Mouse (Mus musculus) stomach, embryonic 15.5 days (tissue): ENCODE measurements around the gene Cryzl1. TPM values are rescaled to one million over a fixed set of nuclear protein-coding genes. Genes with fewer than 3 reads are reported as not detected.

Source experiments
- ATAC-seq: fragments of 200-750 bp; cut with Nextera tagmentation; 2 replicates; pipeline ENCODE4 v1.8.0; 2017; ENCODE audit warnings: low read depth, moderate number of reproducible peaks, moderate TSS enrichment; ENCODE audit not compliant: insufficient read depth, low FRiP score
- H3K27ac ChIP-seq: fragments of 300-500 bp; sonication (generic); 2 replicates; pipeline ENCODE4 v1.5.1; 2015; ENCODE audit warnings: mild to moderate bottlenecking, inconsistent platforms
- H3K27me3 ChIP-seq: fragments of 300-500 bp; sonication (generic); replicated peaks from 2 replicates; pipeline ENCODE4 v1.6.1; 2015; ENCODE audit warnings: inconsistent platforms
- H3K36me3 ChIP-seq: fragments of 300-500 bp; sonication (generic); 2 replicates; pipeline ENCODE4 v1.6.1; 2015; ENCODE audit warnings: inconsistent platforms
- H3K4me1 ChIP-seq: fragments of 300-500 bp; sonication (generic); 2 replicates; pipeline ENCODE4 v1.6.1; 2015; ENCODE audit warnings: inconsistent platforms
- H3K4me2 ChIP-seq: fragments of 300-500 bp; sonication (generic); 2 replicates; pipeline ENCODE4 v1.6.1; 2015; ENCODE audit warnings: mild to moderate bottlenecking, inconsistent platforms
- H3K4me3 ChIP-seq: fragments of 300-500 bp; sonication (generic); replicated peaks from 2 replicates; pipeline ENCODE4 v1.5.1; 2015; ENCODE audit warnings: inconsistent platforms
- H3K9ac ChIP-seq: fragments of 300-500 bp; sonication (generic); 2 replicates; pipeline ENCODE4 v1.6.1; 2015; ENCODE audit warnings: inconsistent platforms
- H3K9me3 ChIP-seq: fragments of 300-500 bp; sonication (generic); 2 replicates; pipeline ENCODE4 v1.6.1; 2016; ENCODE audit warnings: inconsistent platforms
- WGBS: fragments of 180-500 bp; shearing (Covaris S2); methylation state at CpG from one replicate; pipeline ENCODE4 v1.1.7; 2015; 5-methylcytosine and 5-hydroxymethylcytosine counted together
- polyA plus RNA-seq: library from polyadenylated mRNA; unstranded; fragments of >200 nt; fragmentation: Nextera tagmentation; extraction: Ambion mirVana; gene quantifications from 2 replicates; pipeline ENCODE4 v1.2.1, GENCODE M21; 2015

Cryzl1 gene
- polyA plus RNA-seq, 1 experiment from 2014 or later, result 67.6 TPM

DNA sequence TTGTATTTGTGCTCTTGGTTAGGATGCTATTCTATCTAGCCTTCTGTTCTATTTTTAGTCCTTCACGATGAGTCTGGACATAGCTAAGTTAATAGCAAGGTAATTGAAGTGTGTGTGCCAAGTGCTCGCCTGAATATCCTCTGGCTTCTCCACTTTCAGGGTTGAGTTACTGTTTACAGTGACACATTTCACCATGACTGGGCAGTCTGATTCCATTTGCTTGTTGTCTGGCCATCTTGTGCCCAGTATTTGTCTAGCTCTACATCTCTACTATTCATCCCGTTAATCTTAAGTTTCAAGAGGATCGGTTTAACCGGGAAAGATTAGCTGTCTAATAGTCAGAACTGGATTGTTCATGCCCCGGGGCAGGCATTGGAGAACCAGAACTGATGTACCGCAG, 33.7 kb upstream of the Cryzl1 start:
- ATAC-seq, result no peak
- no peaks in the 10 kb centered on the region for H3K27me3 ChIP-seq
- H3K36me3 ChIP-seq, result no peaks in the 10 kb centered on the region
- H3K4me1 ChIP-seq, result 0 out of 2 replicates have a peak, but pooled peaks cover 8% of the 10 kb centered on the region
- no peak overlapping the region for H3K4me2 ChIP-seq
- H3K27ac ChIP-seq, result no peak overlapping the region
- no peak overlapping the region for H3K4me3 ChIP-seq
- WGBS, result 72% methylated on average over 7 of the region's 7 CpGs
- no peaks in the 10 kb centered on the region for H3K9me3 ChIP-seq
- H3K9ac ChIP-seq, result no peak overlapping the region

DNA sequence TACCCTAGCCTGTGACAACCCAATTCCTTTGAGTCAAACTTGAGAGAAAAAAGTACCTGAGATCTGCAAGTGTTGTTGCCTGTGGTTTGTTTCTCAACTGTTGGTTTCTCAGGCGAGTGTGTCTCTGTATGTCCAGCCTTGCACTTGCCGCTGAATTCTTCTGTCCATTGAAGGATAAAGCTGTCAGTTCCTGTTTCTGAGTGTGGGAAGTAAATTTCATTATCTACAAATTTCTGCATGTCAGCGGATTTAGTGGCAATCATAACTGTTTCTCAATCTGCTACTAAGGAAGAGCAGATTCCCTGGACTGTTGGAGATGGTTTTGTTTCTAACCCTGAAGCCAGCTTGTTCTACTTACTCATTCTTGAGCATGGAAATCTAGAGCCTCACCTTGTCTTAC, 33.0 kb upstream of the Cryzl1 start:
- WGBS, result 73% methylated on average over 3 of the region's 3 CpGs
- ATAC-seq, result no peak
- Histone ChIP-seq H3K9ac (no peak overlapping the region), H3K36me3 (no peaks in the 10 kb centered on the region), H3K4me3 (no peak overlapping the region), H3K27me3 (no peaks in the 10 kb centered on the region), H3K4me2 (no peak overlapping the region), H3K4me1 (0 out of 2 replicates have a peak, but pooled peaks cover 5% of the 10 kb centered on the region), H3K27ac (no peak overlapping the region), H3K9me3 (no peaks in the 10 kb centered on the region)

DNA sequence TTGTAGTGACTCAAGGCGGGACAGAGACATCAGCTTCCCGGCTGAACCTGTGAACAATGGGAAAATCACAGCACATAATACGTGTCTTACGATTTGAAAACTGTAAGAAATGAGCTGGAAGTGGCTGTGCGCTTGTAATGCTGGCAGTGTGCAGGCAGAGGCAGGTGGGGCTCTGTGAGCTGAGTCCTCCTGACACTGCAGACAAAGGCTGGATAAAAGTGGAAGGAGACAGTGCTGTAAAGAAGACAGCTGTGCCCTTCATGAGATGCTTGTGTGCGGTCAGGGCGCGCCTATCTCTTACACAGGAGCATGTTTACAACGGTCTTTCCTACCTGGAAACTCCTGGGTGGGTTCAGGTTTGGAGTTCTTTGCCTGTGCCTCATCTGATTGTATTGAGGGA, 32.4 kb upstream of the Cryzl1 start:
- H3K4me1 ChIP-seq, result no peaks in the 10 kb centered on the region
- WGBS, result 75% methylated on average over 9 of the region's 9 CpGs

DNA sequence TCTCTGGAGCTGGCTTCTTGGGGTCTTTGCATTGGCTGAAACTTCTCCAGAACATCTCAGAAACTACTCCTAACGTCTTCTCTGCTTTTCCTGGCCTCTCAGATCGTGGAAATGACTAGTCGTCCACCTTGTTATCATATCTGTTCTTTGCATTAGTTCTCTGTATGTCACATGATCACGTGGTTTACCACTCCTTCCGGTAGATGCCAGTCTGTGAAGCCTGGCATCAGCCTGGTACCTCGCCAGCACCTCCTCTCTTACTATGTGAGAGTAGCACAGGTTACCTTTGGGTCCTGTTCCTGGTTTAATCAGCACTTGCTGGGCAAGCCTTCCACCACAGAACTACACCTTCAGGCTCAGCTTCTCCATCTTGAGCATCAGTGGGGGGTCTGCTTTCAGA, 26.2 kb upstream of the Cryzl1 start:
- Histone ChIP-seq H3K4me3 (no peak overlapping the region), H3K27ac (no peak overlapping the region), H3K4me1 (no peaks in the 10 kb centered on the region), H3K4me2 (no peak overlapping the region), H3K27me3 (no peaks in the 10 kb centered on the region), H3K9me3 (no peaks in the 10 kb centered on the region), H3K36me3 (no peaks in the 10 kb centered on the region), H3K9ac (no peak overlapping the region)
- ATAC-seq, result no peak
- WGBS, result 77% methylated on average over 6 of the region's 6 CpGs

More for the DNA sequence above, 32.4 kb upstream of the Cryzl1 start:
- H3K9ac ChIP-seq, result no peak overlapping the region
- no peak overlapping the region for H3K4me3 ChIP-seq
- no peak overlapping the region for H3K27ac ChIP-seq
- no peaks in the 10 kb centered on the region for H3K27me3 ChIP-seq
- ATAC-seq, result no peak
- no peaks in the 10 kb centered on the region for H3K36me3 ChIP-seq
- H3K9me3 ChIP-seq, result no peaks in the 10 kb centered on the region
- no peak overlapping the region for H3K4me2 ChIP-seq

DNA sequence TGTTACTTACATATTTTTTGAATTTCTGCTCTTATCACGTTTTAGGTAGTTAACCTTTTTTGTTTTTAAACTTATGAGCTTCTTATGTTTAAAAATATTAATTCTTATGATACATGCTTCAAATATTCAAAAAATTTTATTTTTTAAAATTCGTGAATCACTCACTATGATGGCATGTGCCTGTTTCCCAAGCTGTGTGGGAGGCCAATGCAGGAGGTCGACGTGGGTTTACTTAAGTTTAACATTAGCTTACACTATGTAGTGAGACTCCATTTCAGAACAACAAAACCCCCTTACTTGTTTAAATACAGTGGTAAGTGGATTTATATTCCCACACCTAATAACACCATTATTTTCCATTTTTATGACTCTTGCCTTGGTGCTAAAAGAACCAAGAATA, 24.8 kb upstream of the Cryzl1 start:
- no peaks in the 10 kb centered on the region for H3K9me3 ChIP-seq
- no peak overlapping the region for H3K4me2 ChIP-seq
- no peak overlapping the region for H3K4me3 ChIP-seq
- 57% methylated on average over 4 of the region's 4 CpGs for WGBS
- no peaks in the 10 kb centered on the region for H3K36me3 ChIP-seq
- no peaks in the 10 kb centered on the region for H3K4me1 ChIP-seq
- ATAC-seq, result no peak
- H3K27ac ChIP-seq, result no peak overlapping the region
- H3K9ac ChIP-seq, result no peak overlapping the region
- H3K27me3 ChIP-seq, result no peaks in the 10 kb centered on the region

DNA sequence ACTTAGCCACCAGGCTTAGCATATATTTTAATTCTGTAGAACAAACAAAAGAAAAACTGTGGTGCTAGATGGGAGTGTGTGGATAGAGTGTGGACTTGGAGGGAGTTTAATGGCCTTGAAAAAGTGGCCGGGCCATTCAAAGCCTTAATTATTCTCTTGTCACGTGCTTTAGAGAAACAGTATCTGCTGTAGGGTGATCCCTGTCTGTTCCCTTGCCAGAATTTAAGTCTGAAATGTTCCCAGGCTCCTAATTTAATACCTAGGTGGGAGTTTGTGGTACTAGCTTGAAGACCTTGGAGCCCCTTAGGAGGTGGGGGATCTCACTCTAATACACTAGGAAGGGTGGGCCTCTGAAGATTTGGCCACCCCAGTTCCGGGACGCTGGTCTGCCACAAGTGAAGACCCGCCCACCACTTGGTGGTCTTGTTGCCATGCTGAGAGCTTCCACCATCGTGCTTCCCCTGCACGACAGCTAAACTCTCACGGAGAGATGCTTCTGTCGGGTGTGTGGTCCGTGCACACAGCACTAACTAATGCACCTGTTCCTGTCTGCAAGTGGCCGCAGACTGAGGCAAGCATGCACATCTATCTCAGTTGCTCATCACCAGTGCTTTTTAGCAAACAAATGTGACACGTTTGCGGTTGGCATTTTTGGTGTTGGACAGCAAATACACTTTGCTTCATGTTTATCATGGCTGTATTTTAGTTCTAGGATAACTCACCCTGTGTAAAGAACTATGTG, 23.0 kb upstream of the Cryzl1 start:
- H3K36me3 ChIP-seq, result no peaks in the 10 kb centered on the region
- no peak overlapping the region for H3K4me2 ChIP-seq
- H3K4me3 ChIP-seq, result no peak overlapping the region
- no peaks in the 10 kb centered on the region for H3K27me3 ChIP-seq
- H3K27ac ChIP-seq, result no peak overlapping the region
- no peaks in the 10 kb centered on the region for H3K4me1 ChIP-seq
- no peak overlapping the region for H3K9ac ChIP-seq
- no peaks in the 10 kb centered on the region for H3K9me3 ChIP-seq
- no peak for ATAC-seq
- WGBS, result 76% methylated on average over 13 of the region's 13 CpGs

DNA sequence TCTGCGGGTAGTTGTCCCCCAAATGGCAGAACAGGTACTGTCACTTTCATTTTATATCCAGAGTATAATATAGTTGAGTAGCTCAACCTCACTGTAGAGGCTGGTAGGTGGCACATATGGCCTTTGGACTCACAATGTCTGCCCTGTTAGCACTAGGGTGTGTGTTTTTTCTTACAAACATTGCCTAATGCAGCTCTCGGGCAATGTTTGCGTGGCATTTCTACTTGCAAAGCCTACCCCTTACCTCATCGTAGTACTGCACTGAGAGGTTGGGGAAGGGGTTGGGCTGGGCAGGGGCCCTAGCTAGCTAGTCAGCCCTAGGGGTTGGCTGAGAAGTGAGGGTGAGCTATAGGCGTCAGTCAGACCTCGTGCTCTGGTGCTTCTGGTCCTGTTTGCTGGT, 18.8 kb upstream of the Cryzl1 start:
- 60% methylated on average over 6 of the region's 6 CpGs for WGBS
- peak overlapping the region; percentile 6; the same call in 1 of the 2 replicates for H3K27ac ChIP-seq
- ATAC-seq, result peak; percentile 82
- H3K4me3 ChIP-seq, result no peak overlapping the region
- no peak overlapping the region for H3K9ac ChIP-seq
- H3K36me3 ChIP-seq, result no peaks in the 10 kb centered on the region
- H3K4me1 ChIP-seq, result peaks cover 13% of the 10 kb centered on the region
- no peaks in the 10 kb centered on the region for H3K9me3 ChIP-seq
- H3K4me2 ChIP-seq, result no peak overlapping the region
- no peaks in the 10 kb centered on the region for H3K27me3 ChIP-seq

DNA sequence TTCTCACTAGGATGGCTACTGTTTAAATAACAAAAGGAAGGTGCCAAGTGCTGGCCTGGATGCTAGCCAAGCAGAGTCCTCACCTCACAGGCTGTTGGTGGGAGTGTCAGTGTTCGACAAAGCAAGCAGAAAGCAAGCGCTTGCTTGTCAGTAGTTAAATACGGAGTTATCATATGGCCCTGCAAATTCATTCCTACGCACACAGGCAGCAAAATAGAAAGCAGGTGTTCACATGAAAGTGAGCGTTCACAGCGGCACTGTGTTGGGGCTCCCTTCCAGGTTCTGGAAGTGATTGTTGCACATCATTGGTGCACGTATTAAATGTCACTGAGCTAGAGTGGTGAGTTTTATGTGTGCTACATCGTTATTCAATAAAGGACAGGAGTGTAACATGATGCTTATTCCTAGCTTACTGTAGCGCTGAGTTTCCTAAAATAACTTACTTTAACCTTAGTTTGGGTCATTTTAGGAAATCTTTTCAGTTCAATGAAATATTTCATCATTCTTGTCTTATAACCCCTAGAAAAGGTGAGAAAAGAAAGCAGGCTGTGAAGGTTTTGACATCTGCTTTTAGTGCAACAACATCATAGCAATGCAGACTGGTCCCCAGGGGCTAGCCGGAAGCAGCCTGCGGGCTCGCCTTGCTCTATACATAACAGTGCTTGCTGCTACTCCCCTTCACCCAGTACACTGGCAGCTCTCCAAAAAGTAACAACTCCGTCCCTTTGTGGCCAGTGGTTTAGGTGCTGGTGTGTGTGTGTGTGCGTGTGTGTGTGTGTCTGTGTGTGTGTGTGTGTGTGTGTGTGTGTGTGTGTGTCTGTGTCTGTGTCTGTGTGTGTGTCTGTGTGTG, 17.6 kb upstream of the Cryzl1 start:
- H3K27me3 ChIP-seq, result no peaks in the 10 kb centered on the region
- no peak overlapping the region for H3K4me3 ChIP-seq
- no peak for ATAC-seq
- 0 out of 2 replicates have a peak overlapping the region, but pooled peaks have one; percentile 9 for H3K4me2 ChIP-seq
- 0 out of 2 replicates have a peak overlapping the region, but pooled peaks have one; percentile 35 for H3K27ac ChIP-seq
- no peak overlapping the region for H3K9ac ChIP-seq
- H3K4me1 ChIP-seq, result peaks cover 13% of the 10 kb centered on the region
- H3K36me3 ChIP-seq, result no peaks in the 10 kb centered on the region
- H3K9me3 ChIP-seq, result no peaks in the 10 kb centered on the region
- 36% methylated on average over 14 of the region's 14 CpGs for WGBS

DNA sequence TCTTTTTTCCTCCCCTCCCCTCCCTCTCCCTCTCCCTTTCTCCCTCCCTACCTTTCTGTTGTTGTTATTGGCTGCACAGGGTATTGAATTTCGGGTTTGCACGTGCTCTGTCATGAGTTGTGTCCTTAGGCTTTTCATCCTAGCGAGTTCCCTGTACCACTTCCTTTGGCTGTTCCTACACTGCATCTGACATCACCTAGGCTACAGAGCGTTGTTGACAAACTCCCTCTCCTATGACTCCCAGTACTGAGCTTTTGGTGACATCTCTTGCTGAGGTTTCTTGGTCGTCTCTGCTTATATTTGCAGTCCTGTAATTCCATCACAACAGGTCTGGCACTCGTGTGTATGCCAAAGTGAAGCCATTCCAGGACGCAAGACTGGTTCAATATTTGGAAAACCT, 14.3 kb upstream of the Cryzl1 start:
- H3K27ac ChIP-seq, result no peak overlapping the region
- H3K9ac ChIP-seq, result no peak overlapping the region
- no peaks in the 10 kb centered on the region for H3K27me3 ChIP-seq
- H3K4me1 ChIP-seq, result peaks cover 13% of the 10 kb centered on the region
- 69% methylated on average over 7 of the region's 7 CpGs for WGBS
- no peak overlapping the region for H3K4me3 ChIP-seq
- no peak overlapping the region for H3K4me2 ChIP-seq
- no peaks in the 10 kb centered on the region for H3K9me3 ChIP-seq
- ATAC-seq, result no peak
- no peaks in the 10 kb centered on the region for H3K36me3 ChIP-seq

DNA sequence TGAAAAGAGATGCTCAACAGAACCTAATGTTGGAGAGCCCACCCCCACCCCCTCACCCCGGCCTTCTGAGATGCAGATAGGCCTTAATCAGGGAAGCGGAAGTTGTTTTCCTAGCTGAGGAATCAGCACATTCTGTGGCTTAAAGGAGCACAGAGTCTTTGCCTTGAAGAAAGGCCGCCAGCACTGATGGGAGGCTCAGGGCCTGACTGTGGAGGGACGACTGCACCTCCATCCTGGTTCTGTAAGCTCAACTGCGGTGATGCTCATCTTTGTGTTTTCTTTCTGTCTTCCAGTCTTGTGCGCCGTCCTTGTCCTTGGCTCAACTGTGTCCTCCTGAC, 12.1 kb upstream of the Cryzl1 start:
- H3K9ac ChIP-seq, result no peak overlapping the region
- H3K36me3 ChIP-seq, result no peaks in the 10 kb centered on the region
- peaks cover 9% of the 10 kb centered on the region for H3K4me1 ChIP-seq
- no peaks in the 10 kb centered on the region for H3K27me3 ChIP-seq
- no peak for ATAC-seq
- no peak overlapping the region for H3K27ac ChIP-seq
- H3K4me2 ChIP-seq, result no peak overlapping the region
- H3K9me3 ChIP-seq, result no peaks in the 10 kb centered on the region
- H3K4me3 ChIP-seq, result no peak overlapping the region
- 74% methylated on average over 7 of the region's 7 CpGs for WGBS

DNA sequence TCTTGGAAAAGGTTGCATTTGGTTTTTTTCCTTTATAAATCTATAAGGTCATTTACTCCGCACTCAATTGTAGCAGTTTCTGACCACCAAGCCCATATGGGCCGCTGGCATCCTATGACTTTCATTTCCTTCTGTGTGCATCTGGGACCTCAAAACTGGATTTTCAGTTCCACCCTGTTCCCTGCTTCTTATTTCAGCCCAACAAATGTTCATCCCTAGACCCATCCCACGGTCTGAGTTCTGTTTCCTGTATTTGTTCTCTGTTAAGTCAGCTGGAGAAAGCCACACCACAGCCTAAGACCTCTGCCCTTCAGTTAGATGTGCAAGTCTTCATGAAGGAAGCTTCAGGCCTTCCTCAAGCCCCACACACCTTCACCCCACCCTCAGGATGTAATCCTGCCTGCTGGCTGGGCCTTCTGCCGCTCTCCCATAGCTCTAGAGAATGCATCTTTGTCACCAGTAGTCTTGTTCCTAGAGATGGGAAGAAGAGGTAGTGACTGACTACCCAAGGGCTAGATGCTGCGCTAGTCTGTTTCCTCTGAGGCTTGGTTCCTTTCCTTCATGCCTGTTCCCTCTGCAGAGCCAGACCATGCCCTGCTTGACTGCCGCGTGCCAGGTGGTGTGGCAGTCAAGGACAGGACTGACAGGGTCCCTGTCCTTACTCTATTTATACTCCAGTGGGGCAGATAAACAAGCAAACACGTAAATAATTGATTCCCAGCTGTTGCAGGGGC, 11.6 kb upstream of the Cryzl1 start:
- no peak overlapping the region for H3K27ac ChIP-seq
- H3K9ac ChIP-seq, result no peak overlapping the region
- ATAC-seq, result no peak
- peaks cover 4% of the 10 kb centered on the region for H3K4me1 ChIP-seq
- no peaks in the 10 kb centered on the region for H3K9me3 ChIP-seq
- 62% methylated on average over 8 of the region's 8 CpGs for WGBS
- no peaks in the 10 kb centered on the region for H3K27me3 ChIP-seq
- no peaks in the 10 kb centered on the region for H3K36me3 ChIP-seq
- no peak overlapping the region for H3K4me3 ChIP-seq
- no peak overlapping the region for H3K4me2 ChIP-seq

DNA sequence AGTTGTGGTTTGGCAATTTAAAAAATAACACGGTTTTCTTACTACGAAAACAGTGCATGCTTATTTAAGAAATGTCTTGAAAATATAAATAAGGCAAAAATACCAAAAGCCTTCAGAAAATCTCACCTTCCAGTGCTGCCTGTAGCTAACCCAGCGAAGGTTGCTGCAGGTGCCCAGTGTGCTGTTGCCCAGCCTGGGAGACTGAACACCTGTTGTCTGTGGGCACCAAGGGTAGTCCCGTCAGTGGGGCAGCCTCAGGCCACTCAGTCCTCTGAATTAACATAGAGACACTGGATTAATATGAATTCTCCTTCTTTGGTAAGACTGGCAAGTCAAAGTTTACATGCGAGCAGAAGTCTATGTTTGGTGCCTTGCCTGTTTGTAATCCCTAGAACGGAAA, 9.7 kb upstream of the Cryzl1 start:
- H3K4me1 ChIP-seq, result peaks cover 10% of the 10 kb centered on the region
- 78% methylated on average over 6 of the region's 6 CpGs for WGBS
- no peaks in the 10 kb centered on the region for H3K9me3 ChIP-seq
- no peak for ATAC-seq
- no peak overlapping the region for H3K9ac ChIP-seq
- no peak overlapping the region for H3K27ac ChIP-seq
- no peak overlapping the region for H3K4me3 ChIP-seq
- no peak overlapping the region for H3K4me2 ChIP-seq
- no peaks in the 10 kb centered on the region for H3K36me3 ChIP-seq
- H3K27me3 ChIP-seq, result no peaks in the 10 kb centered on the region
